11 mouse cellular contexts compared by ENCODE assay signal in the genomic region with DNA sequence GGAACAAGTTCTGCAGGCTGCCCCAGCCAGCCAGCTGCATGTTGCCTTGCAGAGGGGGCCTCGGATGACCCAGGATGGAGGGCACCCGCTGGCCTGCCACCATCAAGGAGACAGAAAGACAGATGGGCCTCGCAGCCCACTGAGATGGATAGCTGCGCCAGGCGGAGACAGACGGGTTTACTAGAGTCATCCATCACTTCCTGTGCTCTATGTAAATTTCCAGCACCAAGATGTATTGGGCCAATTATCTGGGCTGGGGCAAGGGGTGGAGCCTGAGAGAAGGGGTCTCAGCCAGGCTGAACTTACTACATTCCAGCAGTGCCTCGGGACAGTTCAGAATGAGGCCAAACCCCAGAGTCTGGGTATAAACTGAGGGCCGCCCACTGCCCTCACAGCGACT.
DNase-seq lines count a peak whose midpoint lies in the region; ATAC-seq and TF ChIP-seq lines count a peak whose summit lies in the region.
"Had no signal": no experiment of that assay in that cellular context is flagged by ENCODE, and none has a peak within 500 bp of the region (broad histone marks: within the 10 kb centered on the region; RNA-seq: fewer than 3 reads in every experiment).

No protein-coding gene starts in this region.

- H3K4me1 ChIP-seq in embryonic facial prominence, embryonic 13.5 days, result peaks cover 16% of the 10 kb centered on the region
- H3K4me1 ChIP-seq in embryonic facial prominence, embryonic 10.5 days, result peaks cover 81% of the 10 kb centered on the region
- 0 out of 2 replicates have a peak, but pooled peaks cover 5% of the 10 kb centered on the region for H3K4me1 ChIP-seq in kidney, postnatal 0 days (replicated peaks; ENCODE audit: insufficient read depth, low read length)
- H3K4me1 ChIP-seq in cortical plate, adult 2 months (ENCODE audit: control insufficient read depth, insufficient read depth, low read length), result 0 out of 2 replicates have a peak, but pooled peaks cover 4% of the 10 kb centered on the region
- H3K4me1 ChIP-seq in hindbrain, embryonic 16.5 days (ENCODE audit: control insufficient read depth, insufficient read depth, low read depth, low read length), result peaks cover 30% of the 10 kb centered on the region
- no peaks in the 10 kb centered on the region for H3K4me1 ChIP-seq in lung, postnatal 0 days (ENCODE audit: insufficient read depth, low read depth, low read length)

- no peak overlapping the region for H3K27ac ChIP-seq in embryonic facial prominence, embryonic 13.5 days
- H3K27ac ChIP-seq in embryonic facial prominence, embryonic 10.5 days (replicated peaks), result no peak overlapping the region; the same call in 1 of the 2 replicates
- no peak overlapping the region for H3K27ac ChIP-seq in kidney, postnatal 0 days
- 0 out of 2 replicates have a peak overlapping the region, but pooled peaks have one; percentile 9 for H3K27ac ChIP-seq in cortical plate, adult 2 months (ENCODE audit: insufficient read depth, low read length)
- H3K27ac ChIP-seq in hindbrain, embryonic 16.5 days (ENCODE audit: low read depth, low read length), result 0 out of 2 replicates have a peak overlapping the region, but pooled peaks have one; percentile 12
- no peak overlapping the region for H3K27ac ChIP-seq in lung, postnatal 0 days (ENCODE audit: low read length)

- no peak overlapping the region for H3K4me2 ChIP-seq in embryonic facial prominence, embryonic 13.5 days
- no peak overlapping the region for H3K4me2 ChIP-seq in kidney, postnatal 0 days (ENCODE audit: low read length)
- H3K4me2 ChIP-seq in hindbrain, embryonic 16.5 days (ENCODE audit: low read length), result no peak overlapping the region
- H3K4me2 ChIP-seq in lung, postnatal 0 days (replicated peaks; ENCODE audit: low read depth, low read length), result no peak overlapping the region
- H3K4me2 ChIP-seq: heart, embryonic 11.5 days had no signal

- no peak for DNase-seq in embryonic facial prominence, embryonic 10.5 days (ENCODE audit: low spot score)
- DNase-seq in kidney, postnatal 0 days (ENCODE audit: low spot score), result peak; percentile 45
- DNase-seq in kidney, adult 9 months, result no peak
- DNase-seq in frontal cortex, postnatal 36 days (ENCODE audit: low spot score in 2 of 2), result no peak
- DNase-seq in lung, postnatal 0 days (ENCODE audit: low spot score), result no peak
- DNase-seq: adrenal gland, adult 8-10 months had no signal

- no peak for TF ChIP-seq CTCF in kidney, postnatal 0 days (IDR thresholded peaks at IDR 0.05; ENCODE audit: low read depth)
- no peak for TF ChIP-seq CTCF in cortical plate, adult 2 months (IDR thresholded peaks at IDR 0.05; ENCODE audit: extremely low read depth, insufficient read depth, low read length)
- TF ChIP-seq CTCF in lung, postnatal 0 days (IDR thresholded peaks at IDR 0.05), result no peak

- no peaks in the 10 kb centered on the region for H3K9me3 ChIP-seq in embryonic facial prominence, embryonic 13.5 days
- H3K9me3 ChIP-seq in embryonic facial prominence, embryonic 10.5 days, result no peaks in the 10 kb centered on the region
- H3K9me3 ChIP-seq in kidney, postnatal 0 days (replicated peaks; ENCODE audit: low read length), result no peaks in the 10 kb centered on the region
- no peaks in the 10 kb centered on the region for H3K9me3 ChIP-seq in hindbrain, embryonic 16.5 days (ENCODE audit: control insufficient read depth, low read length)
- H3K9me3 ChIP-seq in lung, postnatal 0 days (ENCODE audit: low read length), result no peaks in the 10 kb centered on the region

- no peaks in the 10 kb centered on the region for H3K36me3 ChIP-seq in embryonic facial prominence, embryonic 13.5 days
- H3K36me3 ChIP-seq in embryonic facial prominence, embryonic 10.5 days (replicated peaks), result no peaks in the 10 kb centered on the region
- no peaks in the 10 kb centered on the region for H3K36me3 ChIP-seq in kidney, postnatal 0 days (ENCODE audit: insufficient read depth, low read length)
- H3K36me3 ChIP-seq in hindbrain, embryonic 16.5 days (ENCODE audit: control insufficient read depth, insufficient read depth, low read length), result no peaks in the 10 kb centered on the region
- H3K36me3 ChIP-seq in lung, postnatal 0 days (ENCODE audit: insufficient read depth, low read length), result no peaks in the 10 kb centered on the region

- H3K27me3 ChIP-seq in embryonic facial prominence, embryonic 13.5 days, result peaks cover 24% of the 10 kb centered on the region
- peaks cover 39% of the 10 kb centered on the region for H3K27me3 ChIP-seq in embryonic facial prominence, embryonic 10.5 days (replicated peaks; ENCODE audit: low read depth, poor library complexity, severe bottlenecking)
- H3K27me3 ChIP-seq in kidney, postnatal 0 days (ENCODE audit: insufficient read depth, low read length), result peaks cover 5% of the 10 kb centered on the region; the same call in 1 of the 2 replicates
- no peaks in the 10 kb centered on the region; the same call in 1 of the 2 replicates for H3K27me3 ChIP-seq in hindbrain, embryonic 16.5 days (replicated peaks; ENCODE audit: control insufficient read depth, insufficient read depth, low read length)
- H3K27me3 ChIP-seq in lung, postnatal 0 days (replicated peaks; ENCODE audit: insufficient read depth, low read length), result no peaks in the 10 kb centered on the region; the same call in 1 of the 2 replicates

- no peak for TF ChIP-seq POLR2A in cortical plate, adult 2 months (IDR thresholded peaks at IDR 0.05; ENCODE audit: extremely low read depth, insufficient read depth, low read length)

- ATAC-seq in embryonic facial prominence, embryonic 13.5 days (ENCODE audit: insufficient number of reproducible peaks, insufficient read depth, low FRiP score, low TSS enrichment, low read depth), result no peak
- no peak for ATAC-seq in kidney, postnatal 0 days (replicated peaks; ENCODE audit: low FRiP score, low read depth)
- peak; percentile 27; the same call in 1 of the 2 replicates for ATAC-seq in hindbrain, embryonic 16.5 days
- no peak for ATAC-seq in lung, postnatal 0 days

- H3K4me3 ChIP-seq in embryonic facial prominence, embryonic 13.5 days, result no peak overlapping the region
- H3K4me3 ChIP-seq in embryonic facial prominence, embryonic 10.5 days, result no peak overlapping the region
- H3K4me3 ChIP-seq in kidney, postnatal 0 days (replicated peaks; ENCODE audit: low read depth, low read length), result no peak overlapping the region
- no peak overlapping the region for H3K4me3 ChIP-seq in cortical plate, adult 2 months (ENCODE audit: insufficient read depth, low read length)
- no peak overlapping the region for H3K4me3 ChIP-seq in hindbrain, embryonic 16.5 days (ENCODE audit: low read length)
- no peak overlapping the region for H3K4me3 ChIP-seq in lung, postnatal 0 days (ENCODE audit: low read depth, low read length)
- H3K4me3 ChIP-seq: myocyte had no signal

- 55% methylated on average over 9 of the region's 9 CpGs for WGBS in embryonic facial prominence, embryonic 13.5 days
- WGBS in embryonic facial prominence, embryonic 10.5 days, result 60% methylated on average over 9 of the region's 9 CpGs
- WGBS in kidney, postnatal 0 days, result 20% methylated on average over 9 of the region's 9 CpGs
- WGBS in hindbrain, embryonic 16.5 days, result 42% methylated on average over 9 of the region's 9 CpGs
- WGBS in lung, postnatal 0 days, result 14% methylated on average over 9 of the region's 9 CpGs

- H3K9ac ChIP-seq in embryonic facial prominence, embryonic 13.5 days, result 0 out of 2 replicates have a peak overlapping the region, but pooled peaks have one; percentile 6
- H3K9ac ChIP-seq in kidney, postnatal 0 days (ENCODE audit: low read depth, low read length), result no peak overlapping the region
- no peak overlapping the region for H3K9ac ChIP-seq in hindbrain, embryonic 16.5 days (ENCODE audit: low read depth, low read length)
- H3K9ac ChIP-seq in lung, postnatal 0 days (replicated peaks; ENCODE audit: low read depth), result no peak overlapping the region

- no peak for TF ChIP-seq EP300 in lung, postnatal 0 days (IDR thresholded peaks at IDR 0.05)

Comparison
In these comparisons a context has a peak if more than half of its experiments do, and no peak if none do; other contexts are left out.
1. H3K27ac ChIP-seq: peak in cortical plate, adult 2 months (single experiment) and hindbrain, embryonic 16.5 days (single experiment); none in embryonic facial prominence, embryonic 13.5 days (single experiment), embryonic facial prominence, embryonic 10.5 days (single experiment), kidney, postnatal 0 days (single experiment) and lung, postnatal 0 days (single experiment).